Mouse (Mus musculus) midbrain, embryonic 14.5 days (tissue): ENCODE results near the gene Larp6. TPM values are rescaled to one million over a fixed set of nuclear protein-coding genes. Genes with fewer than 3 reads are reported as not detected.
A peak's percentile ranks its signal among the peaks of the same experiment; 100 is the strongest.

Experiments used
- ATAC-seq: fragments of 200-750 bp; cut with Nextera tagmentation; 2 replicates; pipeline ENCODE4 v1.8.0; 2017; ENCODE audit warnings: moderate number of reproducible peaks, moderate library complexity; ENCODE audit not compliant: low FRiP score, low TSS enrichment
- DNase-seq: peaks from one replicate; pipeline ENCODE4 v3.0.0-alpha.2; 2015
- H3K27ac ChIP-seq: fragments of 300-500 bp; sonication (generic); replicated peaks from 2 replicates; pipeline ENCODE4 v1.5.1; 2014; ENCODE audit warnings: mild to moderate bottlenecking, low read depth, low read length, moderate library complexity
- H3K27me3 ChIP-seq: fragments of 300-500 bp; sonication (generic); 2 replicates; pipeline ENCODE4 v1.6.1; 2014; ENCODE audit warnings: low read length, control low read depth, mixed read lengths; ENCODE audit not compliant: control insufficient read depth, insufficient read depth
- H3K36me3 ChIP-seq: fragments of 300-500 bp; sonication (generic); 2 replicates; pipeline ENCODE4 v1.6.1; 2014; ENCODE audit warnings: low read length, control low read depth; ENCODE audit not compliant: control insufficient read depth, insufficient read depth
- H3K4me1 ChIP-seq: fragments of 300-500 bp; sonication (generic); 2 replicates; pipeline ENCODE4 v1.6.1; 2014; ENCODE audit warnings: mild to moderate bottlenecking, antibody characterized with exemption, low read length, control low read depth; ENCODE audit not compliant: control insufficient read depth, insufficient read depth
- H3K4me2 ChIP-seq: fragments of 300-500 bp; sonication (generic); 2 replicates; pipeline ENCODE4 v1.6.1; 2014; ENCODE audit warnings: mild to moderate bottlenecking, low read length, moderate library complexity
- H3K4me3 ChIP-seq: fragments of 300-500 bp; sonication (generic); replicated peaks from 2 replicates; pipeline ENCODE4 v1.5.1; 2014; ENCODE audit warnings: low read depth, low read length
- H3K9ac ChIP-seq: fragments of 300-500 bp; sonication (generic); replicated peaks from 2 replicates; pipeline ENCODE4 v1.6.1; 2014; ENCODE audit warnings: mild to moderate bottlenecking, low read length, moderate library complexity
- H3K9me3 ChIP-seq: fragments of 300-500 bp; sonication (generic); 2 replicates; pipeline ENCODE4 v1.6.1; 2016; ENCODE audit warnings: low read length, control low read depth, mixed read lengths; ENCODE audit not compliant: control insufficient read depth
- WGBS: fragments of 180-500 bp; shearing (Covaris S2); extraction: QIAGEN DNeasy Blood & Tissue Kit; methylation state at CpG from one replicate; pipeline ENCODE4 v1.1.7; 2014; 5-methylcytosine and 5-hydroxymethylcytosine counted together
- polyA plus RNA-seq: library from polyadenylated mRNA; unstranded; fragments of >200 nt; fragmentation: Nextera tagmentation; extraction: Ambion mirVana; gene quantifications from 2 replicates; pipeline ENCODE4 v1.2.1, GENCODE M21; 2014

Gene Larp6
- 13.7 and 15.6 TPM in 2 replicates for polyA plus RNA-seq

DNA sequence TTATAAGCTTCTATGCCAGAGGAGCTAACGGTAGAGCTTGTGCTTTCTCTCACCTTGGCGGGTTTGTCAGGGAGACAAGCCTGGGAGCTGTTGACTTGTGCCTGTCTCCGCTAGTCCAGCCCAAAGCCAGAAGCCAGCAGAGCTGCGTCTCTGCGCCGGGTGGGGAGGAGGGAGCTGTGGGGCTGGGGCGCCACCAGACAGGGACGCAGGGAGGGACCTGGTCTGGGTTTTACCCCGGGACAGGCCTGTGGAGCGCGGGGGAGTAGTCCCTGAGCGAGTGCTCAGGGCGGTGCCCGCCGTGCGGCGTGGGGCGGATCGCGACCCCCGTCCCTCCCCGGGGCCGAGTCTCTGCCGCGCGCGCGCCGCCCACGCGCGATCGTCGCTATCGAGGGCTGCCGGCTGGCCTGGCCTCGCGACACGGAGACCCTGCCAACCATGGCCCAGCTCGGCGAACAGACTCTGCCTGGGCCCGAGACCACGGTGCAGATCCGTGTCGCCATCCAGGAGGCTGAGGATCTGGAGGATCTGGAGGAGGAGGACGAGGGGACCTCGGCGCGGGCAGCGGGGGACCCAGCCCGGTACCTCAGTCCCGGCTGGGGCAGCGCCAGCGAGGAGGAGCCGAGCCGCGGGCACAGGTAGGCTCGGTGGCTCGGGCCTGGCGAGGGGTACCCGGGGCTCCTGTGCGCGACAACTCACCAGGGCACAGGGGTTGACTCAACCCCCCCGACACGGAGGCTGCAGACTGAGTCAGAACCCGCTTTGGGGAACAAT, at the start of gene Larp6:
Gene Larp6 (plus strand): TSS at position 219 of the 771 bp plus-strand sequence.
- H3K9ac ChIP-seq = peak within 1 kb of the TSS; percentile 86
- peak within 1 kb of the TSS; percentile 96 for H3K4me2 ChIP-seq
- H3K4me3 ChIP-seq = peak within 1 kb of the TSS; percentile 59
- peak; percentile 73 for DNase-seq
- H3K27ac ChIP-seq = 0 out of 2 replicates have a peak within 1 kb of the TSS, but pooled peaks have one; percentile 42
- H3K27me3 ChIP-seq = no peaks in the 10 kb centered on the region
- H3K9me3 ChIP-seq = no peaks in the 10 kb centered on the region
- peak; percentile 43; the same call in 1 of the 2 replicates for ATAC-seq
- H3K36me3 ChIP-seq = no peaks in the 10 kb centered on the region
- H3K4me1 ChIP-seq = peaks cover 17% of the 10 kb centered on the region
- under 1% methylated on average over 65 of the region's 66 CpGs for WGBS

DNA sequence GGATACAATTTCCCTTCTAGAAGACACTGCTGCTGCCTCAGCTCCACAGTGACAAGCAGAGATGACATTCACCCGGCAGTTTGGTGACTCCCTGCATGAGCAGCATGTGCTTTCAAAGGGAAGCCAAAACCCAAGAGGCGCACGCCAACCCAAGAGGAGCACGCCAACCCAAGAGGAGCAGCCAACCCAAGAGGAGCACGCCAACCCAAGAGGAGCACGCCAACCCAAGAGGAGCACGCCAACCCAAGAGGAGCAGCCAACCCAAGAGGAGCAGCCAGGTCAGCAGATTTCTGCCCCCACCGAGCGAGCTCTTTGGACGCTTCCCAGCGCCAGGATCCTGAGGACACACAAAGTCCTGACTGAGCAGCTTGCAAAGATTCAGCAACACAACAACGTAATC, 48.4 kb upstream of the Larp6 start:
- Histone ChIP-seq H3K4me2 (no peak overlapping the region), H3K4me1 (no peaks in the 10 kb centered on the region), H3K9me3 (no peaks in the 10 kb centered on the region), H3K27ac (no peak overlapping the region), H3K4me3 (no peak overlapping the region), H3K9ac (no peak overlapping the region), H3K36me3 (peaks cover 62% of the 10 kb centered on the region), H3K27me3 (no peaks in the 10 kb centered on the region)
- DNase-seq (no peak), ATAC-seq (no peak)
- 98% methylated on average over 12 of the region's 12 CpGs for WGBS

DNA sequence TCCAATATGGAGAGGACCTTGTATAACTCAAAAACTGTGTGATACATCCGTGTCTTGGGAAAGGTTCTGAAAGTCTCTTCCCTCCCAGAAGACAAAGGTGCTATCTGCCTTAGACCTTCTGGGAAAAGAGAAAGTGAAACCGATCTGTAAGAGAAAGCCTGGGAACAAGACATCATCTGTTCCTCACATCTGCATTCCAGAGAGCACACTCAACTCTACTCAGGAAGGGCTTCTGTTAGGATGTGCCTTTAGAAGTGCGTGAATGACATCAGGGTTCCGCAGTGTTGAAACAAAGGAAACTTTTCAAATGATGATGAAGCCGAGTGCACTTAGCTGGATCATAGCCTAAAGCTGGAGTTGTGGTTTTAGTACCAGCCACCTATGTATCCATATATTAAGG, 47.9 kb upstream of the Larp6 start:
- H3K4me1 ChIP-seq = no peaks in the 10 kb centered on the region
- no peak overlapping the region for H3K4me2 ChIP-seq
- peaks cover 66% of the 10 kb centered on the region for H3K36me3 ChIP-seq
- H3K27me3 ChIP-seq = no peaks in the 10 kb centered on the region
- DNase-seq (no peak), ATAC-seq (no peak)
- H3K4me3 ChIP-seq = no peak overlapping the region
- H3K27ac ChIP-seq = no peak overlapping the region
- H3K9me3 ChIP-seq = no peaks in the 10 kb centered on the region
- WGBS = 88% methylated on average over 5 of the region's 5 CpGs
- no peak overlapping the region for H3K9ac ChIP-seq

DNA sequence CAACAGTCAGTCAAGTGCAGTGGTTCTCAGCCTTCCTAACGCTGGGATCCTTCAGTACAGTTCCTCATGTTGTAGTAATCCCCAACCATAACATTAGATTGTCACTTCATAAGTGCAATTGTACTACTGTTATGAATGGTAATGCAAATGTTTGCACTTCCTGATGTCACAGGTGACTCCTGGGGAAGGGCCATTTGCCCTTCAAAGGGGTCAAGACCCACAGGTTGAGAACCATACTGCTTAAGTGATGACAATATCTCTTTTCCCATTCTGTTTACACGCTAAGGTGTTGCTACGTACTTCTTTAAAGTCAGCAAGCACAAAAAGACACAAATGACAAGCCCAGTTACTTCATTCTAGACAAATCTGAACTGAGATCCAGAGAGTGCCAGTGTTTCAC, 47.3 kb upstream of the Larp6 start:
- no peaks in the 10 kb centered on the region for H3K9me3 ChIP-seq
- no peak overlapping the region for H3K4me2 ChIP-seq
- ATAC-seq (no peak), DNase-seq (no peak)
- H3K27ac ChIP-seq = no peak overlapping the region
- no peaks in the 10 kb centered on the region for H3K4me1 ChIP-seq
- WGBS = 93% methylated on average over 3 of the region's 3 CpGs
- H3K9ac ChIP-seq = no peak overlapping the region
- peaks cover 70% of the 10 kb centered on the region for H3K36me3 ChIP-seq
- no peak overlapping the region for H3K4me3 ChIP-seq
- H3K27me3 ChIP-seq = no peaks in the 10 kb centered on the region

DNA sequence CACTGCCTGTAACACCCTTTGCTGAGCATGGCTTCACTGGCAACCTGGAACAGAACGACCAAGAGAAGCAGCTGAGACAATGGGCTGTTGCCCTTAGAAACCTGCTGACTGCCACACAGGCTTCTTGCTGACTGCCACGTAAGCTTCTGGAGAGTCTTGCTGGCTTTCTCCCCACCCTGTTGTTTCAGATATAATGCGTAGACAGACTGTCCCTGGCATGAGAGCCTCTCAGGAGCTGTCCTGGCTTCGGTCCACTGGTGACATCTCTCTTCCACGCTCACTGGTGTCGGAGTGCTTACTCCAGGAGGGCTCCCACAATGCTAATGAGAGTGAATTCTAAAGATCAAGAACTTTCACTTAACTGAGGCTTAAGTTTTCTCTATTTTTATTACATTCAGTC, 43.9 kb upstream of the Larp6 start:
- Histone ChIP-seq H3K4me2 (no peak overlapping the region), H3K4me1 (no peaks in the 10 kb centered on the region), H3K4me3 (no peak overlapping the region), H3K27me3 (no peaks in the 10 kb centered on the region), H3K9me3 (no peaks in the 10 kb centered on the region), H3K9ac (no peak overlapping the region), H3K36me3 (peaks cover 77% of the 10 kb centered on the region), H3K27ac (no peak overlapping the region)
- DNase-seq (no peak), ATAC-seq (no peak)
- WGBS = 70% methylated on average over 6 of the region's 6 CpGs

DNA sequence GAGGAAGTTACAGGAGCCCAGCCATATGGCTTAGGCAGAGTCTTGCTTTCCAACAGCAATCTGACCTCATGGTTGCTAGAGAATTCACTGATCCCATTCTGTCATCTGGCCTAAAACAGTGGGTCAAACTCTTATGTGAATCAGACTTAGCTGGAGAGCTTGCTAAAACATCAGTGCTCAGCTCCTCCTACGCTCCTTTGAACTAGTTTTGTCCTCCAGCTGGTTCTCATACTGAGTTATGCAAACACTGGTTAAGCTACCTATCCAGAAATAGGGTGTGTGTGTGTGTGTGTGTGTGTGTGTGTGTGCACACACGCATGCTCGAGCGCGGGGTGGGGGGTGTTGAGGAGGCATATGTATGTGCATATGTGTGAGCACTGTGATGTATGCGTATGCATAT, 40.2 kb upstream of the Larp6 start:
- Histone ChIP-seq H3K4me3 (no peak overlapping the region), H3K27ac (no peak overlapping the region), H3K27me3 (no peaks in the 10 kb centered on the region), H3K4me1 (no peaks in the 10 kb centered on the region), H3K9me3 (no peaks in the 10 kb centered on the region), H3K9ac (no peak overlapping the region), H3K4me2 (no peak overlapping the region), H3K36me3 (peaks cover 77% of the 10 kb centered on the region)
- WGBS = 98% methylated on average over 6 of the region's 6 CpGs
- DNase-seq (no peak), ATAC-seq (no peak)

DNA sequence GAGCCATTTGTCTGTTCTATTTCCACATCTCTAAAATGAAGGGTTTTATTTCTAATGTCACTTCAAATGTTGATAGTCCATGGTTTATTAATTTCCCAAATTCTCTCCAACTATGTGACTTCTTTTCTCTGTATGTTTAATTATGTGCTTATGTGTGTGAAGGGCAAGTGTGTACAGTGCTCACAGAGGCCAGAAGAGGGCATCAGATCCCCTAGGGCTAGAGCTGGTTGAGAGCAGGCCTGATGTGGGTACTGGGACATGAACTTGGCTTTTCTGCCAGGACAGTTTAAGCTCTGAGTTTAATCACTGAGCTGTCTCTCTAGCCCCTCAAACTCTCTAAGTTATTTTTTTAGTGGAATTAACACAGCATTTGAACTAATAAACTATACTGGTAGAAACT, 38.0 kb upstream of the Larp6 start:
- DNase-seq (peak; percentile 11), ATAC-seq (no peak)
- H3K36me3 ChIP-seq = peaks cover 78% of the 10 kb centered on the region
- H3K27me3 ChIP-seq = no peaks in the 10 kb centered on the region
- no peak overlapping the region for H3K4me3 ChIP-seq
- H3K4me2 ChIP-seq = no peak overlapping the region
- H3K27ac ChIP-seq = no peak overlapping the region
- H3K9ac ChIP-seq = no peak overlapping the region
- H3K9me3 ChIP-seq = no peaks in the 10 kb centered on the region
- no peaks in the 10 kb centered on the region for H3K4me1 ChIP-seq

DNA sequence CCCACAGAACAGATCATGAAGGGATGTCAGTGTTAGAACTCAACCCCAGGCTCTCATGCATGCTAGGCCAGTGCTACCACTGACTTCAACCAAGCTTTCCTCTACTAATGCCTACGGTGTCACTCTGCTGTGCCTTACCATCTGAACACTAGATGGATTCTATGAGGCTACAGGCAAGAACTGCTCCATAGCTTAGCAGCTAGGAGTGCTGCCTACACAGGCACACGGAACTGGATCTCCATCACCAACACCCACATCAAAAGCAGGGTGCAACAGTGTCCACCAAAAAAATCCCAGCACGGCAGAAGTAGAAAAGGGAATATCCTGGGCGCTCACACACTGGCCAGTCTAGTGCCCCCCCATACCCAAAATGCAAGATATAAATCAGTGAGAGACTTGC, 36.4 kb upstream of the Larp6 start:
- no peaks in the 10 kb centered on the region for H3K4me1 ChIP-seq
- WGBS = 97% methylated on average over 4 of the region's 4 CpGs
- no peaks in the 10 kb centered on the region for H3K9me3 ChIP-seq
- ATAC-seq (no peak), DNase-seq (no peak)
- H3K9ac ChIP-seq = no peak overlapping the region
- H3K27ac ChIP-seq = no peak overlapping the region
- H3K4me2 ChIP-seq = no peak overlapping the region
- peaks cover 81% of the 10 kb centered on the region for H3K36me3 ChIP-seq
- no peaks in the 10 kb centered on the region for H3K27me3 ChIP-seq
- no peak overlapping the region for H3K4me3 ChIP-seq

DNA sequence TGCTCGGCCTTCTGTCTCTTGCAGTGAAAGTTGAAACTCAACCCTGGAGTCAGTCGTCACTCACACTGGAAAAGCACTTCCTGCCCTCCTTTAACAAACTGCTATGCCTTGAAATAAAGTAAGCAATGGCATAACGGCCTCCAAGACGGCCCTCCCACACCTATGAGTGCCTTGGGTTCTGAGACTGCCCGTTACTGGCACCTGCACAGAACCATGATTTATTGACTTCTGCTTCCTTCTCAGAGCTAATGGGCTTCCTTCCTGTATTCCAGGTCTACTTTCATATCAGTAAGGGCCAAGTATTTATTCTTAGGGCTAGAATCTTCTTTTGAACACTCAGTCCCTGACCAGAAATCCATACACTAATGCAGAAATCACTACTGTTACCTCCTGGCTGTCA, 33.9 kb upstream of the Larp6 start:
- H3K27me3 ChIP-seq = no peaks in the 10 kb centered on the region
- H3K36me3 ChIP-seq = peaks cover 87% of the 10 kb centered on the region
- H3K4me1 ChIP-seq = no peaks in the 10 kb centered on the region
- H3K4me3 ChIP-seq = no peak overlapping the region
- no peaks in the 10 kb centered on the region for H3K9me3 ChIP-seq
- WGBS = 93% methylated on average over 5 of the region's 5 CpGs
- no peak overlapping the region for H3K27ac ChIP-seq
- ATAC-seq = no peak
- H3K9ac ChIP-seq = no peak overlapping the region
- H3K4me2 ChIP-seq = no peak overlapping the region
- no peak for DNase-seq
